Mouse (Mus musculus) G1E (cell line): Measurements from ENCODE around the gene Pdf.

Experiments used
- CTCF ChIP-seq: IDR thresholded peaks from 2 replicates; pipeline ENCODE4 v1.5.1; 2012; ENCODE audit warnings: low read depth, low read length, inconsistent platforms, mixed read lengths
- GATA1 ChIP-seq: IDR thresholded peaks from 2 replicates; pipeline ENCODE4 v1.6.1; 2012; ENCODE audit warnings: borderline replicate concordance, low read length, inconsistent platforms, mixed read lengths
- POLR2AphosphoS5 ChIP-seq: IDR thresholded peaks from 2 replicates; pipeline ENCODE4 v1.6.1; 2012; ENCODE audit warnings: low read depth, low read length, inconsistent platforms; ENCODE audit not compliant: insufficient replicate concordance
- TAL1 ChIP-seq: conservative IDR thresholded peaks from 2 replicates; pipeline ENCODE4 v1.6.1; 2012; ENCODE audit warnings: low read depth, low read length, inconsistent platforms, mixed read lengths

DNA sequence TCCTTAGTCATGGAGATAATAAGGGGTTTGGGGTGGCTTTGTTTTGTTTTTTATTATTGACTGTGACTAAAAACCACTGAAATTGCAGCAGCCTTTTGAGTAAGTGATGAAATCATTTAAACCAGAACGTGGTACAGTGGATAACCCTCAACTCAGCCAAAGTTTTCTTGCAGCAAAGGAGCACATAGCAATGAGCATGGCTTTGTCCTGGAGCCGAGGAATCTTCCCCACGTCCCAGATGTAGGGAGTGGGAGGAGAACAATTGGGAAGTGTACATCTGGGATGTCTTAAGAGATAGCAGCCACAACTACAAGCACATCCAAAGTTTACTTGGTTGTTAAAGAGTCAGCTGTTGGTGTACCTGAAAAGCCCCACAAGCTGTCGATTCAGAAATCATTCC lies 51.0 kb downstream of the Pdf start:
- no peak for TF ChIP-seq CTCF
- no peak for TF ChIP-seq POLR2AphosphoS5
- no peak for TF ChIP-seq GATA1
- TF ChIP-seq TAL1: no peak
